Mouse (Mus musculus) c-Kit-positive CD71-positive TER-119-negative erythroid progenitor cells, embryonic 14.5 days (primary cell): Measurements from ENCODE around the gene Ppp2r3d.

ENCODE experiments used
- DNase-seq: peaks from one replicate; pipeline ENCODE4 v3.0.0-alpha.2; 2013; ENCODE audit warnings: low read depth

Gene Ppp2r3d

DNA sequence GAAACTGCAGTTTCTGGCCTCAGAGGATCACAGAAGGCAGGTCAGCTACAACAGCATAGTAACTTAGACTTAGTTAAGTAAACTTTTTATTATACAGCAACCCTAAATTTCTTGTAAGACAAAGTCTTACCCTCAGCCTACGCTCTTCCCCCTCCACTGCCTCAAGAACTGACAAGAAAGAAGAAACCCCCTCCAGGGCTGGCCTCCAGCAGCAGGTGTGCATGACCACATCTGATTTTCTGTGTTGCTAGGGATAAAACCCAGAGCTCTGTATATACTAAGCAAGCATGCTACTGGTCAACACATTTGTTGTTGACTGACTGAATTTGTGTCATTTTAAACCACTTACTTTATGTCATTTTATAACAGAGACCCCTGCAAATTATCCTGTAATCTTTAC lies 65.1 kb downstream of the Ppp2r3d start:
- no peak for DNase-seq

- DNase-seq = no peak
Observed at GRCm38 (mm10) chr9:124408564-124408963, 68.1 kb downstream of the Ppp2r3d start.
